Mouse (Mus musculus): ENCODE results near the gene Trabd2b.

- TF ChIP-seq GATA2 (IDR thresholded peaks at IDR 0.05; ENCODE audit: borderline replicate concordance, low read depth, low read length) (no peak), CTCF (IDR thresholded peaks at IDR 0.05; ENCODE audit: low read depth, low read length) (no peak)
Observed at GRCm38 (mm10) chr4:114385236-114385635, 21.3 kb upstream of the Trabd2b start.

Measured in G1E (cell line).